Mouse (Mus musculus): Measurements from ENCODE around the gene Slc46a3.

The Slc46a3 gene

DNA sequence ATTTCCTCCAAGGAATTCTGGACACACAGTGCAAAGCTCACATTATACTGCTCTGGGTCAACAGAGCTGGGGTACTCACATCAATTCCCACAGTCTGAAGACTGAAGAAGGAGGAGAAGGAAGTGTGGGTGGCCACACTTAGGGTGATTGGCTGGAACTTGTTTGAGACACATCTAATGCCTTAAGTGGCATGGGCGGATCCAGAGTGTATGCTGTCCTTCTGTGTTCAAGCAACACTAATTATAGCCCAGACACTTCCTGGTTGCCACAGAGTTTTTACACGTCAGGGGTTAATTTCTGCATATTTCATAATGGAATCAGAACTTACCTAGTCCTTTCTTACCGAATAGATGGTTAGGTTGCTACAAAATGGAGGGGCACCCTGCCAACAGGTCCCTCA, 49.3 kb downstream of the Slc46a3 start:
- DNase-seq (ENCODE audit: low read depth, low spot score) = no peak

DNA sequence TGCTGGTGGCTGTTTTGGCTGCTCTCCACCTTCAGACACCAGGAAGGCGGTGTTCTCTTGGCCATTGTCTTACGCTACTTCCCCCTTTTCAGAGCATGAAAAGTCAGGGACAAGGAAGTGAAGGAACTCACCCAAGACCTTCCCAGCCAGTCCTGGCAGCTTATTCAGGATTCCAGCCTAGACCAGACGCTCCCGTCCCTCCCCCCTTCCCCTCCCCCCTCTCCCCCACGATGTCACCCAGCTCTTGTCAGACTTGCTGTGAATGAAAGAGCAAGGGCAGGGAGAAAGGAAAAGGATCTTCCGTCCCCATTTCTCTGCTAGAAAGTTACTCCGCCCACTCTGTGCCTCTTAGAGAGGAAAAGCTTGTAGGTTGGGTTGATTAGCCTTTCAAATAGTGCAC, 51.3 kb downstream of the Slc46a3 start:
- DNase-seq (ENCODE audit: low read depth, low spot score) = no peak

DNA sequence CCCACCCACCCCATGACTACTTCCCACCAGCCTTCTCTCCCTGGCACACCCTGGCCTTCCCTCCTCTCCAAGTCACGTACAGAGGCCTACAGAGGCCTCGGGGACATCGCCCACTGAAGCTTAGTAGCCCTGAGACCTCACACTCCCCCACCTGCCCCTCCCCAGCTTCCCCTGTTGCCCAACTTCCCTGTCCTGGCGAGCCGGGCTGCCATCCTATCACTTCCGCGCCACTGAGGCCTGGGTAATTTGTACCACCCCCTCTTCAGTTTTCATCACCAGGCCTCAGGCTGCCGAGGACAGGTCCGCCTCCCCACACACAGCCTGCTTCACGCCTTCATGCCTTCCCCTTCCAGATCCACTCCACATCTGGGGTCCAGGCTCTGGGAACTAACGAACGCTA, 55.2 kb downstream of the Slc46a3 start:
- no peak for DNase-seq (ENCODE audit: low read depth, low spot score)

DNA sequence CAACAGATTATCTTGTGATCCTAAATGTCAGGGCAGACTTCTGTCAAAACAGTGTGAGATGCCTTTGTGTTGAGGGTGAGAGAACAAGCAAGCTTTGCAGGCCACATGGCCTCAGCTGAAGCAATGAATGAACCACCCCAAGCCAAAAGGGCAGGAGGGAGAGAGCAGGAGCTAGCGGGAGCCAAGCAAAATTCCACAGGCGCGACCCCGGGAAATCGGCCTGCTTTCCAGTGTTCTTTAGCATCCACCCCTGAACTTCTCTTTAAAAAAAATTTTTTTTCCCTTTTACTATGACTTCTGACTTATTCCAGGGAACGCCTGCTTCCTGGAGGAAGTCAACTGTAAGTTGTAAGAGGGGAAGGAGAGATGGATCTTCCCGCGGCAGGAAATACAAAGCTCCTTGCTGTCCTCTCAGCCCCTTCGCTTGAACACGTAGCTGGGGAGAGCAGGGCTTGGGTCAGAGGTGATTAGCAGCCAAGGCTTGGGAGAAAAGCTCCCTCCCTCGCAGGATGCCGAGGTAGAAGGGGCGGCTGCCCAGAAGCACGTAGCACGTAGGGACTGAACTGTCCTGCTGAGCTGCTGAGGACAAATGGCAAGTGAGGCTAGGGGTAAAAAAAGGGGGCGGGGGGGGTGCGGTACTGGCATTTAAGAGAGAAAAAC, 59.6 kb downstream of the Slc46a3 start:
- no peak for DNase-seq (ENCODE audit: low read depth, low spot score)

DNA sequence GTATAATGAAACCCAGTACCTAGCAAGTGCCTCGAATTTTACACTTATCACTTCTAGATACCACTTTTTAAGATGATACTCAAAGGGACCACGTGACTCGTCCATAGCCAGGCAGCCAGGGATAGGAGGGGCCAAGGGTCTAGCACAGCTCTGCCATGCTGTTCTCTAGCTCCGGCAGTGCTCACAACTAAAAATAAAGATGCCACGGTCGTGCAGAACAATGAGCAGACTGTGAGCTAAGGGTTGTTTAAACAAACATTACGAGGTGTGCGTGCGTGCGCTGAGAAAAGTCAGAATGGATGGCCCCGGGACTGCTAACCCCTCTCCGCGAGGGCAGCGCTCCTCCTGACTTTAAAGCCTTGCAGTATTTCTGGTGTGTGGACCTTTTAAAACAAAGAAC, 61.8 kb downstream of the Slc46a3 start:
- DNase-seq (ENCODE audit: low read depth, low spot score) = no peak

- DNase-seq (ENCODE audit: low read depth, low spot score) = no peak
Observed at GRCm38 (mm10) chr5:147828846-147829245, 65.8 kb downstream of the Slc46a3 start.

All from mesoderm, embryonic 11.5 days (tissue).